Mouse (Mus musculus) liver, adult 2 months (tissue): Measurements from ENCODE around the gene Cntnap1. TPM values are rescaled to one million over a fixed set of nuclear protein-coding genes. Genes with fewer than 3 reads are reported as not detected.

Experiments
- DNase-seq: peaks from one replicate; pipeline ENCODE4 v3.0.0-alpha.2; 2011; ENCODE audit warnings: low read depth, low spot score; ENCODE audit errors: extremely low read depth
- H3K27ac ChIP-seq: fragments of 200-500 bp; replicated peaks from 2 replicates; pipeline ENCODE4 v1.5.1; 2012; ENCODE audit warnings: low read depth, mild to moderate bottlenecking, control low read depth, inconsistent platforms, low read length; ENCODE audit not compliant: insufficient read depth
- H3K27me3 ChIP-seq: fragments of 200-500 bp; 2 replicates; pipeline ENCODE4 v1.6.1; 2012; ENCODE audit warnings: mild to moderate bottlenecking, moderate library complexity, low read length, inconsistent platforms; ENCODE audit not compliant: control insufficient read depth, insufficient read depth
- H3K36me3 ChIP-seq: fragments of 200-500 bp; 2 replicates; pipeline ENCODE4 v1.6.1; 2012; ENCODE audit warnings: low read length, inconsistent platforms; ENCODE audit not compliant: control insufficient read depth, insufficient read depth
- H3K4me1 ChIP-seq: fragments of 200-500 bp; 2 replicates; pipeline ENCODE4 v1.6.1; 2011; ENCODE audit warnings: low read length; ENCODE audit not compliant: control insufficient read depth, insufficient read depth
- H3K4me3 ChIP-seq: fragments of 200-500 bp; 2 replicates; pipeline ENCODE4 v1.5.1; 2011; ENCODE audit warnings: low read depth, mild to moderate bottlenecking, control low read depth, low read length, moderate library complexity; ENCODE audit not compliant: insufficient read depth
- H3K79me2 ChIP-seq: fragments of 200-500 bp; 2 replicates; pipeline ENCODE4 v1.6.1; 2012; ENCODE audit warnings: inconsistent platforms, mild to moderate bottlenecking, low read length, moderate library complexity; ENCODE audit not compliant: control insufficient read depth, insufficient read depth
- H3K9ac ChIP-seq: fragments of 200-500 bp; 2 replicates; pipeline ENCODE4 v1.6.1; 2012; ENCODE audit warnings: low read depth, mild to moderate bottlenecking, control low read depth, inconsistent platforms, low read length
- CTCF ChIP-seq: fragments of 200-500 bp; IDR thresholded peaks from 2 replicates; pipeline ENCODE4 v1.5.1; 2011; ENCODE audit warnings: low read depth, low read length, control low read depth
- POLR2A ChIP-seq: fragments of 200-500 bp; IDR thresholded peaks from 2 replicates; pipeline ENCODE4 v1.6.1; 2011; ENCODE audit warnings: low read length, control low read depth; ENCODE audit not compliant: insufficient read depth; ENCODE audit errors: extremely low read depth
- WGBS: fragments of 180-500 bp; shearing (Covaris S2); methylation state at CpG from one replicate; pipeline ENCODE4 v1.1.7; 2018; 5-methylcytosine and 5-hydroxymethylcytosine counted together
- polyA plus RNA-seq: library from polyadenylated mRNA; depleted of rRNA; stranded (reverse); fragments of >200 nt; gene quantifications from 2 replicates; pipeline ENCODE4 v1.2.3, GENCODE M21; 2012
- total RNA-seq: library from RNA; depleted of rRNA; stranded (reverse); fragments of >200 nt; gene quantifications from 2 replicates; pipeline ENCODE4 v1.2.3, GENCODE M21; 2014

Cntnap1 gene
- total and polyA plus RNA-seq, 2 experiments = 0.46 to 0.88 TPM

GRCm38 (mm10) chr11:101185441-101185840 is 15.1 kb downstream of the Cntnap1 start:
- TF ChIP-seq CTCF (no peak), POLR2A (no peak)
- no peaks in the 10 kb centered on the region for H3K27me3 ChIP-seq

GRCm38 (mm10) chr11:101186526-101187247 is 16.4 kb downstream of the Cntnap1 start:
- H3K27ac ChIP-seq = no peak overlapping the region
- no peaks in the 10 kb centered on the region for H3K79me2 ChIP-seq
- H3K4me1 ChIP-seq = no peaks in the 10 kb centered on the region
- no peaks in the 10 kb centered on the region for H3K27me3 ChIP-seq
- no peak for DNase-seq
- H3K9ac ChIP-seq = no peak overlapping the region
- TF ChIP-seq CTCF = no peak
- H3K4me3 ChIP-seq = no peak overlapping the region
- H3K36me3 ChIP-seq = no peaks in the 10 kb centered on the region
- WGBS = 92% methylated on average over 27 of the region's 27 CpGs

More at GRCm38 (mm10) chr11:101185441-101185840, 15.1 kb downstream of the Cntnap1 start:
- WGBS = 92% methylated on average over 4 of the region's 4 CpGs
- no peak for DNase-seq
- Histone ChIP-seq H3K4me3 (no peak overlapping the region), H3K9ac (no peak overlapping the region), H3K36me3 (no peaks in the 10 kb centered on the region), H3K4me1 (peaks cover 3% of the 10 kb centered on the region; the same call in 1 of the 2 replicates), H3K27ac (no peak overlapping the region), H3K79me2 (no peaks in the 10 kb centered on the region)

GRCm38 (mm10) chr11:101187541-101187940 is 17.2 kb downstream of the Cntnap1 start:
- no peak for DNase-seq
- 96% methylated on average over 5 of the region's 5 CpGs for WGBS

GRCm38 (mm10) chr11:101188166-101188805 is 18.0 kb downstream of the Cntnap1 start:
- H3K36me3 ChIP-seq = no peaks in the 10 kb centered on the region
- no peaks in the 10 kb centered on the region for H3K4me1 ChIP-seq
- no peak overlapping the region for H3K4me3 ChIP-seq
- no peaks in the 10 kb centered on the region for H3K27me3 ChIP-seq
- H3K79me2 ChIP-seq = no peaks in the 10 kb centered on the region
- WGBS = 86% methylated on average over 11 of the region's 11 CpGs
- H3K27ac ChIP-seq = no peak overlapping the region
- TF ChIP-seq CTCF = no peak
- TF ChIP-seq POLR2A = no peak
- H3K9ac ChIP-seq = no peak overlapping the region
- DNase-seq = no peak

More at GRCm38 (mm10) chr11:101187541-101187940, 17.2 kb downstream of the Cntnap1 start:
- Histone ChIP-seq H3K27ac (no peak overlapping the region), H3K79me2 (no peaks in the 10 kb centered on the region), H3K36me3 (no peaks in the 10 kb centered on the region), H3K4me3 (no peak overlapping the region), H3K4me1 (no peaks in the 10 kb centered on the region), H3K27me3 (no peaks in the 10 kb centered on the region), H3K9ac (no peak overlapping the region)
- TF ChIP-seq POLR2A = no peak
- no peak for TF ChIP-seq CTCF

GRCm38 (mm10) chr11:101189495-101190180 is 19.3 kb downstream of the Cntnap1 start:
- Histone ChIP-seq H3K27me3 (no peaks in the 10 kb centered on the region), H3K4me1 (no peaks in the 10 kb centered on the region), H3K36me3 (peaks cover 2% of the 10 kb centered on the region; the same call in 1 of the 2 replicates), H3K4me3 (no peak overlapping the region), H3K27ac (no peak overlapping the region), H3K79me2 (no peaks in the 10 kb centered on the region), H3K9ac (no peak overlapping the region)
- 61% methylated on average over 6 of the region's 6 CpGs for WGBS
- peak; percentile 17 for DNase-seq
- TF ChIP-seq POLR2A (no peak), CTCF (no peak)
